Mouse (Mus musculus) MN1 (cell line): Measurements from ENCODE around the gene Sfta2.

Experiments
- DNase-seq: peaks from one replicate; pipeline ENCODE4 v3.0.0-alpha.2; 2016; ENCODE audit warnings: low spot score

Sfta2 gene

GRCm38 (mm10) chr17:35680591-35680990 lies 79.2 kb downstream of the Sfta2 start:
- DNase-seq = no peak

- DNase-seq = no peak
These were observed 80.6 kb downstream of the Sfta2 start for GRCm38 (mm10) chr17:35681986-35682385.

- DNase-seq = peak; percentile 33
These were observed 83.7 kb downstream of the Sfta2 start for GRCm38 (mm10) chr17:35685061-35685460.

GRCm38 (mm10) chr17:35688347-35689175 lies 87.2 kb downstream of the Sfta2 start:
- DNase-seq = no peak

- no peak for DNase-seq
These were observed 88.7 kb downstream of the Sfta2 start for GRCm38 (mm10) chr17:35689936-35690645.

GRCm38 (mm10) chr17:35691811-35692210 lies 90.5 kb downstream of the Sfta2 start:
- DNase-seq = no peak

GRCm38 (mm10) chr17:35692368-35692767 lies 91.0 kb downstream of the Sfta2 start:
- no peak for DNase-seq

GRCm38 (mm10) chr17:35693906-35694305 lies 92.6 kb downstream of the Sfta2 start:
- DNase-seq = no peak

- DNase-seq = peak; percentile 40
These were observed 93.9 kb downstream of the Sfta2 start for GRCm38 (mm10) chr17:35695289-35695688.

DNA sequence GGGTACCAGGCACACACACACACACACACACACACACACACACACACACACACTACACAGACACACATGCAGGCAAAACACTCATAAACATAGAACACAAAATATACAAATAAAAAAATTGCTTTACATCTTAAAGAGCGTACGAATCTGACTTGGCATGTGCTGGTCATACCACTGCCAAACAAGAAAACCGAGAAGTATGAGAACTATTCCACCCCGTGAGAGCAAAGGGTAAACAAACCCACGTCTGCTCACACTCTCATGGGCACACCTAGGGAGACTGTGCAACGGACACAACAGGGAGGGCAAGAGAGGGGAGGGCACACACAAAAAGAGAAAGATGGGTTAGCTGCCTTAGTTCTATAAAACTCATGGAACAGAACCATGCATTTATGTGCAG lies 95.3 kb downstream of the Sfta2 start:
- no peak for DNase-seq

DNA sequence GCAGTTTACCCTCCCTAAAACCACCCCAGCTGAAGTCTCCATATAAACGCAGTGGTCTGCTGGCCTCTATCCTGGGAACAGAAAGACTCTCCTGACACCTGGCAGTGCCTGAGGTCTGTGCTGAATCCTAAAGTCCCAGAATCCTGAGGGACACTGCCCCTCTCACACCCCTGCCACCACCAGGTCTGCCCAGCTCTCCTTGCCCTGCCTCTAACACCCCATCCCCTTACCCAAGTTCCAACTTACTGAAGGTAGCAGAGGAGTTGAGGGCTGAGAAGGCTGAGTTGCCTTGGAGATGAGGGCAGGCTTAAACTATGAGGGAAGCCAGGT lies 96.0 kb downstream of the Sfta2 start:
- DNase-seq = no peak

- DNase-seq = peak; percentile 90
These were observed 96.6 kb downstream of the Sfta2 start for GRCm38 (mm10) chr17:35697759-35698500.

DNA sequence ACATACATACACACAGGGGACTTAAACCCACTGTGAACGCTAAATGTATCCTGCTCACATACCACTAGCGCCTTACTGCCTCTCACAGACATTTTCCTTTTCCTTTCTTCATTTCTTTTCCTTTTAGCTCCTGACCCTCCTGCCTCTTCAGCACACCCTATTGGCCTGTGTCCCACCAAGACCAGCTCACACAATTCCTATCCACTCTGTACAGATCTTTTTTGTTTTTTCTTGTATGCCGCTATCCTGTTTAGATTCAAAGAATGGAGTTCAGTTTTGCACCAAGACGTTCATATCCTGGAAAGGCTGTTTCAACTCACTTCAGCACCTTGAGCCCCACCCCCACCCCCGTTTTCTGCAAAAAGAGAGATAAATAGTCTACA lies 97.1 kb downstream of the Sfta2 start:
- DNase-seq = no peak

DNA sequence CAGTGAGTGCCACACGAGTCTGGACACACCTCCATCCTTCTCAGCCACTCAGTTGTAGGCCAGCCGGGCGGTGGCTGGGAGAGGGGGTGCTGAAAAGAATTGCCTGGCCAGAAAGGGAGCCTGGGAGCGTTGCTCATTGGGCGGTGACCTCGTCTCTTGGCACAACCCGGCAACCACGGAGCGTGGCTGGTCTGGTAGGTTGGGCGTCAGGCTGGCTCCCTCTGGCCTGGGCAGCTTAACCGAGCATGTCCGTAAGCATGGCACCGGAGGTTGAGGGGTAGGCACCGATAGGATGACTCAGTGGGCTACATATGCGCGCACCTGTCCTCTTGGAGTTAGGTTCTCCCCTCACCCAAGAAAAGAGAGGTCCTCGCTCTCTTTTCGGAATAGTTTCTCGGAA lies 98.6 kb downstream of the Sfta2 start:
- peak; percentile 92 for DNase-seq
